Mouse (Mus musculus): ENCODE data around the gene Gm49396.
A peak's percentile ranks its signal among the peaks of the same experiment; 100 is the strongest.

The Gm49396 gene

GRCm38 (mm10) chr7:30563117-30563905 lies at the start of gene Gm49396, which contains the start of the genes U2af1l4 and Psenen:
Gene Gm49396, plus strand, starts transcription at chr7:30563344.
Gene U2af1l4, plus strand, starts transcription at chr7:30563301.
Gene Psenen, minus strand, starts transcription at chr7:30563627.
- DNase-seq, result peak; percentile 94

GRCm38 (mm10) chr7:30515003-30515760 lies 48.0 kb upstream of the Gm49396 start:
- no peak for DNase-seq

- DNase-seq, result no peak
Measured at GRCm38 (mm10) chr7:30518325-30518724, 44.8 kb upstream of the Gm49396 start.

GRCm38 (mm10) chr7:30520396-30520795 lies 42.7 kb upstream of the Gm49396 start:
- no peak for DNase-seq

GRCm38 (mm10) chr7:30520856-30521255 lies 42.3 kb upstream of the Gm49396 start:
- DNase-seq, result no peak

- DNase-seq, result no peak
Measured at GRCm38 (mm10) chr7:30522871-30523270, 40.3 kb upstream of the Gm49396 start.

GRCm38 (mm10) chr7:30524487-30524886 lies 38.7 kb upstream of the Gm49396 start:
- DNase-seq, result no peak

GRCm38 (mm10) chr7:30525954-30526353 lies 37.2 kb upstream of the Gm49396 start:
- DNase-seq, result no peak

GRCm38 (mm10) chr7:30526399-30526798 lies 36.7 kb upstream of the Gm49396 start:
- no peak for DNase-seq

- no peak for DNase-seq
Measured at GRCm38 (mm10) chr7:30526981-30527380, 36.2 kb upstream of the Gm49396 start.

- DNase-seq, result no peak
Measured at GRCm38 (mm10) chr7:30531291-30531815, 31.8 kb upstream of the Gm49396 start.

- no peak for DNase-seq
Measured at GRCm38 (mm10) chr7:30532931-30533330, 30.2 kb upstream of the Gm49396 start.

- no peak for DNase-seq
Measured at GRCm38 (mm10) chr7:30533941-30534632, 29.1 kb upstream of the Gm49396 start.

- DNase-seq, result peak; percentile 97
Measured at GRCm38 (mm10) chr7:30534633-30535577, 28.2 kb upstream of the Gm49396 start, which contains the start of gene Arhgap33. Gene Arhgap33, minus strand, starts transcription at chr7:30535060.

GRCm38 (mm10) chr7:30540572-30540971 lies 22.6 kb upstream of the Gm49396 start:
- DNase-seq, result no peak

GRCm38 (mm10) chr7:30544327-30544726 lies 18.8 kb upstream of the Gm49396 start:
- no peak for DNase-seq

- DNase-seq, result no peak
Measured at GRCm38 (mm10) chr7:30549880-30550279, 13.3 kb upstream of the Gm49396 start.

- DNase-seq, result no peak
Measured at GRCm38 (mm10) chr7:30550603-30551002, 12.5 kb upstream of the Gm49396 start.

- DNase-seq, result no peak
Measured at GRCm38 (mm10) chr7:30551445-30552101, 11.6 kb upstream of the Gm49396 start.

- DNase-seq, result peak; percentile 96
Measured at GRCm38 (mm10) chr7:30552102-30553020, 10.8 kb upstream of the Gm49396 start, which contains the start of the genes Hspb6 and Proser3. Gene Hspb6, plus strand, starts transcription at chr7:30552178. Gene Proser3, minus strand, starts transcription at chr7:30552299.
